Mouse (Mus musculus): ENCODE data around the gene Dcdc2b. TPM values are rescaled to one million over a fixed set of nuclear protein-coding genes. Genes with fewer than 3 reads are reported as not detected.

Gene Dcdc2b
- polyA plus RNA-seq, 1 experiment, result 1.8 TPM

GRCm38 (mm10) chr4:129639221-129639620 is 25.2 kb upstream of the Dcdc2b start:
- H3K4me3 ChIP-seq (ENCODE audit: insufficient read depth, low read length), result peak overlapping the region; percentile 94
- TF ChIP-seq CTCF (IDR thresholded peaks at IDR 0.05; ENCODE audit: low read depth, low read length) (no peak), POLR2A (IDR thresholded peaks at IDR 0.05; ENCODE audit: borderline replicate concordance, low read depth, low read length) (no peak)
- peaks cover 14% of the 10 kb centered on the region for H3K4me1 ChIP-seq (ENCODE audit: control insufficient read depth, insufficient read depth, low read length)
- no peak overlapping the region for H3K27ac ChIP-seq (ENCODE audit: insufficient read depth, low read depth, low read length)

GRCm38 (mm10) chr4:129633852-129634251 is 19.8 kb upstream of the Dcdc2b start:
- TF ChIP-seq CTCF (IDR thresholded peaks at IDR 0.05; ENCODE audit: low read depth, low read length) (no peak), POLR2A (IDR thresholded peaks at IDR 0.05; ENCODE audit: borderline replicate concordance, low read depth, low read length) (no peak)

GRCm38 (mm10) chr4:129631867-129632266 is 17.8 kb upstream of the Dcdc2b start:
- Histone ChIP-seq H3K4me1 (ENCODE audit: control insufficient read depth, insufficient read depth, low read length) (no peaks in the 10 kb centered on the region), H3K4me3 (ENCODE audit: insufficient read depth, low read length) (no peak overlapping the region), H3K27ac (ENCODE audit: insufficient read depth, low read depth, low read length) (no peak overlapping the region)
- TF ChIP-seq CTCF (IDR thresholded peaks at IDR 0.05; ENCODE audit: low read depth, low read length) (no peak), POLR2A (IDR thresholded peaks at IDR 0.05; ENCODE audit: borderline replicate concordance, low read depth, low read length) (no peak)

More at GRCm38 (mm10) chr4:129633852-129634251, 19.8 kb upstream of the Dcdc2b start:
- Histone ChIP-seq H3K27ac (ENCODE audit: insufficient read depth, low read depth, low read length) (no peak overlapping the region), H3K4me3 (ENCODE audit: insufficient read depth, low read length) (no peak overlapping the region), H3K4me1 (ENCODE audit: control insufficient read depth, insufficient read depth, low read length) (peaks cover 6% of the 10 kb centered on the region; the same call in 1 of the 2 replicates)

GRCm38 (mm10) chr4:129630944-129631343 is 16.9 kb upstream of the Dcdc2b start:
- no peak for TF ChIP-seq CTCF (IDR thresholded peaks at IDR 0.05; ENCODE audit: low read depth, low read length)
- Histone ChIP-seq H3K27ac (ENCODE audit: insufficient read depth, low read depth, low read length) (no peak overlapping the region), H3K4me3 (ENCODE audit: insufficient read depth, low read length) (no peak overlapping the region), H3K4me1 (ENCODE audit: control insufficient read depth, insufficient read depth, low read length) (peaks cover 3% of the 10 kb centered on the region)

- no peak for TF ChIP-seq CTCF (IDR thresholded peaks at IDR 0.05; ENCODE audit: low read depth, low read length)
- TF ChIP-seq POLR2A (IDR thresholded peaks at IDR 0.05; ENCODE audit: borderline replicate concordance, low read depth, low read length), result no peak
- peaks cover 21% of the 10 kb centered on the region for H3K4me1 ChIP-seq (ENCODE audit: control insufficient read depth, insufficient read depth, low read length)
- H3K4me3 ChIP-seq (ENCODE audit: insufficient read depth, low read length), result no peak overlapping the region
- no peak overlapping the region for H3K27ac ChIP-seq (ENCODE audit: insufficient read depth, low read depth, low read length)
Observed at GRCm38 (mm10) chr4:129626035-129626434, 12.0 kb upstream of the Dcdc2b start.

GRCm38 (mm10) chr4:129625496-129625895 is 11.4 kb upstream of the Dcdc2b start:
- Histone ChIP-seq H3K4me1 (ENCODE audit: control insufficient read depth, insufficient read depth, low read length) (peaks cover 21% of the 10 kb centered on the region), H3K4me3 (ENCODE audit: insufficient read depth, low read length) (no peak overlapping the region), H3K27ac (ENCODE audit: insufficient read depth, low read depth, low read length) (peak overlapping the region; percentile 82)
- TF ChIP-seq CTCF (IDR thresholded peaks at IDR 0.05; ENCODE audit: low read depth, low read length) (no peak), POLR2A (IDR thresholded peaks at IDR 0.05; ENCODE audit: borderline replicate concordance, low read depth, low read length) (no peak)

- Histone ChIP-seq H3K4me1 (ENCODE audit: control insufficient read depth, insufficient read depth, low read length) (peaks cover 21% of the 10 kb centered on the region), H3K4me3 (ENCODE audit: insufficient read depth, low read length) (peak overlapping the region; percentile 40)
Observed at GRCm38 (mm10) chr4:129625029-129625370, 10.9 kb upstream of the Dcdc2b start.

GRCm38 (mm10) chr4:129624281-129625028 is 10.4 kb upstream of the Dcdc2b start:
- H3K4me1 ChIP-seq (ENCODE audit: control insufficient read depth, insufficient read depth, low read length), result peaks cover 21% of the 10 kb centered on the region
- peak overlapping the region; percentile 83 for H3K4me3 ChIP-seq (ENCODE audit: insufficient read depth, low read length)
- peak overlapping the region; percentile 82 for H3K27ac ChIP-seq (ENCODE audit: insufficient read depth, low read depth, low read length)
- peak; percentile 75; the same call in 1 of the 2 replicates for TF ChIP-seq POLR2A (IDR thresholded peaks at IDR 0.05; ENCODE audit: borderline replicate concordance, low read depth, low read length)
- TF ChIP-seq CTCF (IDR thresholded peaks at IDR 0.05; ENCODE audit: low read depth, low read length), result no peak

More at GRCm38 (mm10) chr4:129625029-129625370, 10.9 kb upstream of the Dcdc2b start:
- TF ChIP-seq POLR2A (IDR thresholded peaks at IDR 0.05; ENCODE audit: borderline replicate concordance, low read depth, low read length) (no peak), CTCF (IDR thresholded peaks at IDR 0.05; ENCODE audit: low read depth, low read length) (no peak)
- peak overlapping the region; percentile 82 for H3K27ac ChIP-seq (ENCODE audit: insufficient read depth, low read depth, low read length)

- Histone ChIP-seq H3K27ac (ENCODE audit: insufficient read depth, low read depth, low read length) (peak within 1 kb of the TSS; percentile 82), H3K4me3 (ENCODE audit: insufficient read depth, low read length) (peak within 1 kb of the TSS; percentile 83), H3K4me1 (ENCODE audit: control insufficient read depth, insufficient read depth, low read length) (peaks cover 23% of the 10 kb centered on the region)
- no peak; the same call in 1 of the 2 replicates for TF ChIP-seq POLR2A (IDR thresholded peaks at IDR 0.05; ENCODE audit: borderline replicate concordance, low read depth, low read length)
- no peak for TF ChIP-seq CTCF (IDR thresholded peaks at IDR 0.05; ENCODE audit: low read depth, low read length)
Observed at GRCm38 (mm10) chr4:129623681-129624091, 9.6 kb upstream of the Dcdc2b start, which contains the start of gene Ccdc28b. Gene Ccdc28b, minus strand, starts transcription at chr4:129623947.

GRCm38 (mm10) chr4:129622803-129623535 is 8.9 kb upstream of the Dcdc2b start:
- TF ChIP-seq POLR2A (IDR thresholded peaks at IDR 0.05; ENCODE audit: borderline replicate concordance, low read depth, low read length) (no peak), CTCF (IDR thresholded peaks at IDR 0.05; ENCODE audit: low read depth, low read length) (no peak)
- H3K4me3 ChIP-seq (ENCODE audit: insufficient read depth, low read length), result peak overlapping the region; percentile 83
- no peak overlapping the region for H3K27ac ChIP-seq (ENCODE audit: insufficient read depth, low read depth, low read length)
- peaks cover 25% of the 10 kb centered on the region for H3K4me1 ChIP-seq (ENCODE audit: control insufficient read depth, insufficient read depth, low read length)

All from bone marrow macrophage, adult 2 months (primary cell).